ENCODE assay signal across 14 mouse cellular contexts in the genomic region with DNA sequence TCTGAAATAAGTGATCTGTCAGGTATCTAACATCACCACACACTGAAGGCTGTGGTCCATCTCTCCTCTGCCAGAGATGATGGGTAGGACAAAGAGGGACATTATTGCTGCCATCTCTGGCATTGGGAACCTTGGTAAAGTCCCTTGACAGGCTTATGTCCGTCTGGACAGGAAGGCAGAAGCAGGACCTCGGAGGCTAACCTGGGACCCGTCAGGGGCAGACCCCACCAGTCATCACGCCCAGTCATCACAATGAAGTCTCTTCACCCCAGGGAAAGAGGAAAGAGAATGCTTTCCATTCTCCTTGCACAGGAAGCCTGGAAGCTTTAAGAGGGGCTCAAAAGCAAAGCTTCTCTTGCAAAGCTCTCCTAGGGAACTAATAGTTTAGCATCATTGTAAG.
"Had no signal": no experiment of that assay in that cellular context is flagged by ENCODE, and none has a peak within 500 bp of the region (broad histone marks: within the 10 kb centered on the region; RNA-seq: fewer than 3 reads in every experiment).

No protein-coding gene starts in this region.

- H3K4me3 ChIP-seq: kidney, embryonic 15.5 days; limb, embryonic 10.5 days; limb, embryonic 13.5 days; liver, embryonic 12.5 days; liver, embryonic 15.5 days; lung, embryonic 15.5 days; megakaryocyte, embryonic 14.5 days; midbrain, embryonic 12.5 days had no signal

- H3K4me2 ChIP-seq: kidney, embryonic 15.5 days; limb, embryonic 13.5 days; liver, embryonic 12.5 days; liver, embryonic 15.5 days; lung, embryonic 15.5 days; midbrain, embryonic 12.5 days had no signal

- H3K9ac ChIP-seq: kidney, embryonic 15.5 days; limb, embryonic 13.5 days; liver, embryonic 12.5 days; liver, embryonic 15.5 days; lung, embryonic 15.5 days; midbrain, embryonic 12.5 days had no signal

- H3K27ac ChIP-seq: kidney, embryonic 15.5 days; limb, embryonic 10.5 days; limb, embryonic 13.5 days; liver, embryonic 12.5 days; liver, embryonic 15.5 days; lung, embryonic 15.5 days; midbrain, embryonic 12.5 days had no signal

- DNase-seq: liver; lung, adult 18-20 months; lung, postnatal 10 days; lung, postnatal 36 days; thymus, adult 18-20 months; thymus, postnatal 36 days had no signal

- H3K4me1 ChIP-seq: limb, embryonic 13.5 days; liver, embryonic 12.5 days; liver, embryonic 15.5 days; lung, embryonic 15.5 days had no signal

- ATAC-seq: liver, embryonic 12.5 days had no signal

- H3K9me3 ChIP-seq: kidney, embryonic 15.5 days; limb, embryonic 10.5 days; limb, embryonic 13.5 days; liver, embryonic 12.5 days; liver, embryonic 15.5 days; lung, embryonic 15.5 days; midbrain, embryonic 12.5 days had no signal

- H3K27me3 ChIP-seq: kidney, embryonic 15.5 days; limb, embryonic 13.5 days; liver, embryonic 12.5 days; liver, embryonic 15.5 days; lung, embryonic 15.5 days had no signal

- H3K36me3 ChIP-seq: kidney, embryonic 15.5 days; limb, embryonic 10.5 days; limb, embryonic 13.5 days; liver, embryonic 12.5 days; liver, embryonic 15.5 days; lung, embryonic 15.5 days had no signal
